Mouse (Mus musculus): Measurements from ENCODE around the gene Ano8. TPM values are rescaled to one million over a fixed set of nuclear protein-coding genes. Genes with fewer than 3 reads are reported as not detected.
"Not testable (repeated sequence)": the region's sequence is repeated elsewhere in the genome, so short reads cannot be mapped to it uniquely, and the experiment has no call there.

Gene Ano8
- total RNA-seq, 2 experiments from 2014 or later: 59.3 to 62.2 TPM

GRCm38 (mm10) chr8:71460716-71461115, 25.0 kb downstream of the Ano8 start:
- no peak for DNase-seq (ENCODE audit: low spot score in 2 of 2)
- intact Hi-C loops (cut with DNase I): loop anchor here (5.0 kb wide), 2 partner anchors 82 to 553 kb away; partner anchors contain the start of genes Map1s and Mvb12a

- peak in 1 of 2 experiments; percentile 4 for DNase-seq (ENCODE audit: low spot score in 2 of 2)
- intact Hi-C loops (cut with DNase I): no loop called here
Observed at GRCm38 (mm10) chr8:71457659-71458270, 28.0 kb downstream of the Ano8 start.

GRCm38 (mm10) chr8:71456906-71457305, 28.9 kb downstream of the Ano8 start:
- intact Hi-C loops (cut with DNase I): no loop called here

GRCm38 (mm10) chr8:71454668-71455067, 31.1 kb downstream of the Ano8 start:
- DNase-seq (ENCODE audit: low spot score in 2 of 2): peak in 1 of 2 experiments; percentile 1
- intact Hi-C loops (cut with DNase I): no loop called here

More at GRCm38 (mm10) chr8:71456906-71457305, 28.9 kb downstream of the Ano8 start:
- DNase-seq (ENCODE audit: low spot score in 2 of 2): peak in 1 of 2 experiments; percentile 2

- peak in 1 of 2 experiments; percentile 1 for DNase-seq (ENCODE audit: low spot score in 2 of 2)
- intact Hi-C loops (cut with DNase I): no loop called here
Observed at GRCm38 (mm10) chr8:71452669-71453068, 33.1 kb downstream of the Ano8 start.

- intact Hi-C loops (cut with DNase I): no loop called here
- no peak for DNase-seq (ENCODE audit: low spot score in 2 of 2)
Observed at GRCm38 (mm10) chr8:71451777-71452176, 34.0 kb downstream of the Ano8 start.

GRCm38 (mm10) chr8:71451337-71451736, 34.4 kb downstream of the Ano8 start:
- intact Hi-C loops (cut with DNase I): no loop called here
- DNase-seq (ENCODE audit: low spot score in 2 of 2): peak in 1 of 2 experiments; percentile 0

- intact Hi-C loops (cut with DNase I): no loop called here
- no peak for DNase-seq (ENCODE audit: low spot score in 2 of 2)
Observed at GRCm38 (mm10) chr8:71445096-71445495, 40.7 kb downstream of the Ano8 start.

GRCm38 (mm10) chr8:71441404-71441803, 44.4 kb downstream of the Ano8 start:
- no peak for DNase-seq (ENCODE audit: low spot score in 2 of 2)

GRCm38 (mm10) chr8:71437041-71437440, 48.7 kb downstream of the Ano8 start:
- intact Hi-C loops (cut with DNase I): no loop called here
- no peak for DNase-seq (ENCODE audit: low spot score in 2 of 2)

More at GRCm38 (mm10) chr8:71441404-71441803, 44.4 kb downstream of the Ano8 start:
- intact Hi-C loops (cut with DNase I): loop anchor here (2.0 kb wide), 1 partner anchor 79 kb away; no protein-coding TSS in a partner anchor

GRCm38 (mm10) chr8:71432935-71433334, 52.8 kb downstream of the Ano8 start:
- intact Hi-C loops (cut with DNase I); DNase-seq (ENCODE audit: low spot score in 2 of 2): not testable (repeated sequence)

Other genes starting within 250 kb of the Ano8 start
- gene Myo9b, start 213.2 kb downstream of the Ano8 start, total RNA-seq (2021): 10 to 100 TPM; 24.3 to 39.4 TPM
- gene Haus8, start 213.0 kb downstream of the Ano8 start, total RNA-seq (2021): 10 to 100 TPM; 12.3 to 15.8 TPM
- gene Use1, start 119.1 kb downstream of the Ano8 start, total RNA-seq (2021): 100 to 1,000 TPM; 104 to 119 TPM
- gene Ocel1, start 114.7 kb downstream of the Ano8 start, total RNA-seq (2021): 10 to 100 TPM; 15.4 to 18.1 TPM
- gene Nr2f6, start 104.0 kb downstream of the Ano8 start, total RNA-seq (2021): 10 to 100 TPM; 39.3 to 40.6 TPM
- gene Ushbp1, start 90.2 kb downstream of the Ano8 start, total RNA-seq (2021): 1 to 10 TPM; 3.4 to 4.9 TPM
- 100 to 1,000 TPM; 101 to 116 TPM for gene Babam1, start 89.1 kb downstream of the Ano8 start, total RNA-seq (2021)
- gene Ankle1, start 80.0 kb downstream of the Ano8 start, total RNA-seq (2021): under 1 TPM in 1 of 2 experiments, not detected in 1; 0.29 TPM
- 100 to 1,000 TPM; 303 to 342 TPM for gene Abhd8, start 22.3 kb downstream of the Ano8 start, total RNA-seq (2021)
- gene Mrpl34, start 21.0 kb downstream of the Ano8 start, total RNA-seq (2021): 10 to 100 TPM; 47.3 to 68.9 TPM
- 10 to 100 TPM; 70.7 to 78.7 TPM for gene Dda1, start 16.8 kb downstream of the Ano8 start, total RNA-seq (2021)
- gene Gtpbp3, start 2.1 kb upstream of the Ano8 start, total RNA-seq (2021): 10 to 100 TPM; 34.2 to 36.0 TPM
- gene Plvap, start 25.8 kb upstream of the Ano8 start, total RNA-seq (2021): 1 to 10 TPM; 7.4 to 9.4 TPM
- gene Ccdc194, start 39.7 kb upstream of the Ano8 start, total RNA-seq (2021): not detected
- gene Bst2, start 51.5 kb upstream of the Ano8 start, total RNA-seq (2021): 1 to 10 TPM; 3.5 to 4.8 TPM
- 10 to 100 TPM; 37.8 to 43.0 TPM for gene Mvb12a, start 57.0 kb upstream of the Ano8 start, total RNA-seq (2021)
- not detected for gene Tmem221, start 72.9 kb upstream of the Ano8 start, total RNA-seq (2021)
- under 1 TPM; 0.18 to 0.22 TPM for gene Nxnl1, start 80.6 kb upstream of the Ano8 start, total RNA-seq (2021)
- gene Slc27a1, start 82.9 kb upstream of the Ano8 start, total RNA-seq (2021): 100 to 1,000 TPM in 1 of 2 experiments, 10 to 100 TPM in 1; 94.7 to 109 TPM
- 10 to 100 TPM; 31.1 to 41.6 TPM for gene Pgls, start 106.2 kb upstream of the Ano8 start, total RNA-seq (2021)
- gene Fam129c, start 111.7 kb upstream of the Ano8 start, total RNA-seq (2021): 1 to 10 TPM; 3.9 to 4.0 TPM
- 10 to 100 TPM; 48.5 to 52.2 TPM for gene Colgalt1, start 125.0 kb upstream of the Ano8 start, total RNA-seq (2021)
- 100 to 1,000 TPM; 278 to 328 TPM for gene Unc13a, start 185.8 kb upstream of the Ano8 start, total RNA-seq (2021)
- gene Jak3, start 190.3 kb upstream of the Ano8 start, total RNA-seq (2021): 1 to 10 TPM; 4.0 to 5.5 TPM
- 1 to 10 TPM in 1 of 2 experiments, under 1 TPM in 1; 0.59 to 1.9 TPM for gene Insl3, start 203.3 kb upstream of the Ano8 start, total RNA-seq (2021)
- gene B3gnt3, start 215.8 kb upstream of the Ano8 start, total RNA-seq (2021): under 1 TPM; 0.52 to 0.75 TPM
- 100 to 1,000 TPM; 156 to 193 TPM for gene Fcho1, start 239.8 kb upstream of the Ano8 start, total RNA-seq (2021)

Data from left cerebral cortex, postnatal 36 days (tissue).